Mouse (Mus musculus): Measurements from ENCODE around the gene Zfyve19. TPM values are rescaled to one million over a fixed set of nuclear protein-coding genes. Genes with fewer than 3 reads are reported as not detected.

The Zfyve19 gene
- polyA plus RNA-seq, 1 experiment from 2014 or later, result 75.7 TPM

DNA sequence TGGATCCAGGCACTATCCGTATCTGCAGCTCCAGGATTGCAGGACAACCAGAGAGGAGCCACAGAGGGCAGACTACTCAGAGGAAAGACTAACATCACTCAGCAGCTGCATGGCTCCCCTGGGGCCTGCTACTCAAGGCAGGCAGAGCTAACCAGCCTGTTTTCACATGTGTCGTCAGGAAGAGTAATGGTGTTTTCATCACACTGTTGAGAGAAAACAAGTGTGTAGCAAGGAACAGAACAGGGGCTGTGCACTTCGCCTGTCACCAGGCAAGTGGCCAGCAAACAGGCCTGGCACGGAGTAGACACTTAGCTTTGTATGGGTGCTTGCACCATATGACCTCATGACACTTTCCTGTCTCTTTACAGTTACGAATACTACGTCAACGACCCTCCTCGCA, 36.8 kb upstream of the Zfyve19 start:
- H3K27ac ChIP-seq (ENCODE audit: low read depth, low read length), result no peak overlapping the region
- 69% methylated on average over 8 of the region's 8 CpGs for WGBS
- H3K9ac ChIP-seq (ENCODE audit: low read depth, low read length), result no peak overlapping the region
- no peaks in the 10 kb centered on the region for H3K9me3 ChIP-seq (ENCODE audit: control insufficient read depth, low read length)
- H3K36me3 ChIP-seq (ENCODE audit: control insufficient read depth, insufficient read depth, low read length), result peaks cover 2% of the 10 kb centered on the region; the same call in 1 of the 2 replicates
- no peak overlapping the region for H3K4me3 ChIP-seq (ENCODE audit: low read length)
- ATAC-seq, result no peak
- H3K4me1 ChIP-seq (ENCODE audit: control insufficient read depth, insufficient read depth, low read depth, low read length), result peaks cover 27% of the 10 kb centered on the region
- no peaks in the 10 kb centered on the region; the same call in 1 of the 2 replicates for H3K27me3 ChIP-seq (replicated peaks; ENCODE audit: control insufficient read depth, insufficient read depth, low read length)
- no peak overlapping the region for H3K4me2 ChIP-seq (ENCODE audit: low read length)

GRCm38 (mm10) chr2:119172446-119172845, 36.0 kb upstream of the Zfyve19 start:
- Histone ChIP-seq H3K27ac (ENCODE audit: low read depth, low read length) (no peak overlapping the region), H3K4me1 (ENCODE audit: control insufficient read depth, insufficient read depth, low read depth, low read length) (peaks cover 20% of the 10 kb centered on the region), H3K4me2 (ENCODE audit: low read length) (no peak overlapping the region), H3K9ac (ENCODE audit: low read depth, low read length) (no peak overlapping the region), H3K9me3 (ENCODE audit: control insufficient read depth, low read length) (no peaks in the 10 kb centered on the region), H3K27me3 (replicated peaks; ENCODE audit: control insufficient read depth, insufficient read depth, low read length) (no peaks in the 10 kb centered on the region; the same call in 1 of the 2 replicates), H3K36me3 (ENCODE audit: control insufficient read depth, insufficient read depth, low read length) (peaks cover 6% of the 10 kb centered on the region; the same call in 1 of the 2 replicates), H3K4me3 (ENCODE audit: low read length) (no peak overlapping the region)
- WGBS, result 65% methylated on average over 7 of the region's 7 CpGs
- ATAC-seq, result no peak

- Histone ChIP-seq H3K36me3 (ENCODE audit: control insufficient read depth, insufficient read depth, low read length) (peaks cover 6% of the 10 kb centered on the region; the same call in 1 of the 2 replicates), H3K4me2 (ENCODE audit: low read length) (no peak overlapping the region), H3K4me3 (ENCODE audit: low read length) (no peak overlapping the region), H3K27ac (ENCODE audit: low read depth, low read length) (no peak overlapping the region), H3K9ac (ENCODE audit: low read depth, low read length) (no peak overlapping the region; the same call in 1 of the 2 replicates), H3K4me1 (ENCODE audit: control insufficient read depth, insufficient read depth, low read depth, low read length) (peaks cover 18% of the 10 kb centered on the region), H3K9me3 (ENCODE audit: control insufficient read depth, low read length) (no peaks in the 10 kb centered on the region), H3K27me3 (replicated peaks; ENCODE audit: control insufficient read depth, insufficient read depth, low read length) (no peaks in the 10 kb centered on the region)
- peak; percentile 34; the same call in 1 of the 2 replicates for ATAC-seq
- WGBS, result 22% methylated on average over 13 of the region's 13 CpGs
These were observed 35.4 kb upstream of the Zfyve19 start for GRCm38 (mm10) chr2:119172862-119173576.

- H3K4me3 ChIP-seq (ENCODE audit: low read length), result no peak within 1 kb of the TSS
- H3K9ac ChIP-seq (ENCODE audit: low read depth, low read length), result no peak within 1 kb of the TSS; the same call in 1 of the 2 replicates
- no peak within 1 kb of the TSS for H3K4me2 ChIP-seq (ENCODE audit: low read length)
- H3K27ac ChIP-seq (ENCODE audit: low read depth, low read length), result no peak within 1 kb of the TSS
- H3K36me3 ChIP-seq (ENCODE audit: control insufficient read depth, insufficient read depth, low read length), result peaks cover 6% of the 10 kb centered on the region; the same call in 1 of the 2 replicates
- no peaks in the 10 kb centered on the region for H3K9me3 ChIP-seq (ENCODE audit: control insufficient read depth, low read length)
- H3K4me1 ChIP-seq (ENCODE audit: control insufficient read depth, insufficient read depth, low read depth, low read length), result peaks cover 18% of the 10 kb centered on the region
- H3K27me3 ChIP-seq (replicated peaks; ENCODE audit: control insufficient read depth, insufficient read depth, low read length), result no peaks in the 10 kb centered on the region
- ATAC-seq, result no peak; the same call in 1 of the 2 replicates
- WGBS, result 41% methylated on average over 8 of the region's 8 CpGs
These were observed 34.3 kb upstream of the Zfyve19 start, which contains the start of gene Gm14137 for GRCm38 (mm10) chr2:119173991-119174651. Gene Gm14137 (plus strand): TSS chr2:119174509.

DNA sequence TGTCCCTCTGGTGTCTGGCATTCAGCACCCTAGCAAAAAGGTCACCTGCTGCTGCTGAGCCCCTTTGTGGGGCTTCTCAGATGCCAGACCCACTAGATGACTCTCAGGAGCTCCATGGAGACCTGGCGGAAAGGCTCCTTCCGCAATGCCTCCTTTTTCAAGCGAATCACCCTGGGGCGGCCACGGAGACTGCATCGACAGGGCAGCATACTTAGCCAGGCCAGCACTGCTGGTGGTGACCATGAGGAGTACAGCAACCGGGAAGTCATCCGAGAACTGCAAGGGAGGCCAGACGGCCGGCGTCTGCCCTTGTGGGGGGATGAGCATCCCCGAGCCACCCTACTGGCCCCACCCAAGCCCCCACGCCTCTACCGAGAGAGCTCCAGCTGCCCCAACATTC, 33.6 kb upstream of the Zfyve19 start:
- no peak overlapping the region for H3K9ac ChIP-seq (ENCODE audit: low read depth, low read length)
- no peak overlapping the region for H3K4me2 ChIP-seq (ENCODE audit: low read length)
- peaks cover 9% of the 10 kb centered on the region for H3K36me3 ChIP-seq (ENCODE audit: control insufficient read depth, insufficient read depth, low read length)
- no peak for ATAC-seq
- no peaks in the 10 kb centered on the region for H3K27me3 ChIP-seq (replicated peaks; ENCODE audit: control insufficient read depth, insufficient read depth, low read length)
- H3K27ac ChIP-seq (ENCODE audit: low read depth, low read length), result no peak overlapping the region
- H3K9me3 ChIP-seq (ENCODE audit: control insufficient read depth, low read length), result no peaks in the 10 kb centered on the region
- WGBS, result 51% methylated on average over 13 of the region's 14 CpGs
- H3K4me1 ChIP-seq (ENCODE audit: control insufficient read depth, insufficient read depth, low read depth, low read length), result peaks cover 18% of the 10 kb centered on the region
- no peak overlapping the region for H3K4me3 ChIP-seq (ENCODE audit: low read length)

GRCm38 (mm10) chr2:119175614-119176013, 32.8 kb upstream of the Zfyve19 start:
- Histone ChIP-seq H3K4me1 (ENCODE audit: control insufficient read depth, insufficient read depth, low read depth, low read length) (peaks cover 18% of the 10 kb centered on the region), H3K9me3 (ENCODE audit: control insufficient read depth, low read length) (no peaks in the 10 kb centered on the region), H3K27ac (ENCODE audit: low read depth, low read length) (no peak overlapping the region), H3K9ac (ENCODE audit: low read depth, low read length) (no peak overlapping the region), H3K4me3 (ENCODE audit: low read length) (no peak overlapping the region), H3K36me3 (ENCODE audit: control insufficient read depth, insufficient read depth, low read length) (peaks cover 12% of the 10 kb centered on the region), H3K27me3 (replicated peaks; ENCODE audit: control insufficient read depth, insufficient read depth, low read length) (no peaks in the 10 kb centered on the region), H3K4me2 (ENCODE audit: low read length) (no peak overlapping the region)
- ATAC-seq, result no peak
- 71% methylated on average over 6 of the region's 6 CpGs for WGBS

DNA sequence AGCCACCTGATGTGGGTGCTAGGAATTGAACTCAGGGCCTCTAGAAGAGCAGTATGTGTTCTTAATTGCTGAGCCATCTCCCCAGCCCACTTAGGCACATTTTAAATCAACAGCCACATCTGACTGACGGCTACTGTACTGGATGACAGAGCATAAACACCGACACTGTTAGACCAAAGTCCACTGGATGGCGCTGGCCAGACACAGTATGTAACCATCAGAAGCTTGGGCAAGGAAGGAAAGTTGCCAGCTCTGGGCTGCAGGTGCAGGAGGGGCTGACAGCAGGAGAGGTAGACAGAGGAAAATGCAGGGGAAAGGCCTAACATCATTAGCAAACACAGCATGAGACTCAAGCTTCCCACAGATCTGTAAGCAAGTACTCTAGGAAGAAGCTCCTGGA, 31.7 kb upstream of the Zfyve19 start:
- no peaks in the 10 kb centered on the region for H3K27me3 ChIP-seq (replicated peaks; ENCODE audit: control insufficient read depth, insufficient read depth, low read length)
- WGBS, result 54% methylated on average over 3 of the region's 3 CpGs
- no peak for ATAC-seq
- no peak overlapping the region for H3K4me2 ChIP-seq (ENCODE audit: low read length)
- H3K9me3 ChIP-seq (ENCODE audit: control insufficient read depth, low read length), result no peaks in the 10 kb centered on the region
- peaks cover 18% of the 10 kb centered on the region for H3K4me1 ChIP-seq (ENCODE audit: control insufficient read depth, insufficient read depth, low read depth, low read length)
- H3K27ac ChIP-seq (ENCODE audit: low read depth, low read length), result no peak overlapping the region
- H3K9ac ChIP-seq (ENCODE audit: low read depth, low read length), result no peak overlapping the region
- H3K36me3 ChIP-seq (ENCODE audit: control insufficient read depth, insufficient read depth, low read length), result peaks cover 12% of the 10 kb centered on the region
- H3K4me3 ChIP-seq (ENCODE audit: low read length), result no peak overlapping the region

- Histone ChIP-seq H3K4me3 (ENCODE audit: low read length) (no peak overlapping the region), H3K4me2 (ENCODE audit: low read length) (no peak overlapping the region), H3K4me1 (ENCODE audit: control insufficient read depth, insufficient read depth, low read depth, low read length) (peaks cover 16% of the 10 kb centered on the region), H3K27me3 (replicated peaks; ENCODE audit: control insufficient read depth, insufficient read depth, low read length) (no peaks in the 10 kb centered on the region), H3K36me3 (ENCODE audit: control insufficient read depth, insufficient read depth, low read length) (peaks cover 12% of the 10 kb centered on the region), H3K9me3 (ENCODE audit: control insufficient read depth, low read length) (no peaks in the 10 kb centered on the region), H3K27ac (ENCODE audit: low read depth, low read length) (no peak overlapping the region), H3K9ac (ENCODE audit: low read depth, low read length) (no peak overlapping the region)
- 81% methylated on average over 5 of the region's 5 CpGs for WGBS
- no peak for ATAC-seq
These were observed 31.0 kb upstream of the Zfyve19 start for GRCm38 (mm10) chr2:119177384-119177939.

GRCm38 (mm10) chr2:119182914-119183313, 25.5 kb upstream of the Zfyve19 start:
- Histone ChIP-seq H3K4me2 (ENCODE audit: low read length) (no peak overlapping the region), H3K27me3 (replicated peaks; ENCODE audit: control insufficient read depth, insufficient read depth, low read length) (no peaks in the 10 kb centered on the region), H3K36me3 (ENCODE audit: control insufficient read depth, insufficient read depth, low read length) (peaks cover 16% of the 10 kb centered on the region), H3K9me3 (ENCODE audit: control insufficient read depth, low read length) (no peaks in the 10 kb centered on the region), H3K9ac (ENCODE audit: low read depth, low read length) (no peak overlapping the region), H3K27ac (ENCODE audit: low read depth, low read length) (no peak overlapping the region), H3K4me3 (ENCODE audit: low read length) (no peak overlapping the region), H3K4me1 (ENCODE audit: control insufficient read depth, insufficient read depth, low read depth, low read length) (no peaks in the 10 kb centered on the region)
- ATAC-seq, result no peak
- WGBS, result 74% methylated on average over 7 of the region's 7 CpGs
